Mouse (Mus musculus) kidney, embryonic 16.5 days (tissue): Measurements from ENCODE around the gene Lim2. TPM values are rescaled to one million over a fixed set of nuclear protein-coding genes. Genes with fewer than 3 reads are reported as not detected.
"Not testable (repeated sequence)": the region's sequence is repeated elsewhere in the genome, so short reads cannot be mapped to it uniquely, and the experiment has no call there.

Experiments
- ATAC-seq: fragments of 200-750 bp; cut with Nextera tagmentation; 2 replicates; pipeline ENCODE4 v1.8.0; 2017; ENCODE audit warnings: moderate TSS enrichment; ENCODE audit not compliant: low FRiP score, low TSS enrichment
- H3K27ac ChIP-seq: fragments of 300-500 bp; sonication (generic); 2 replicates; pipeline ENCODE4 v1.5.1; 2014; ENCODE audit warnings: low read length
- H3K27me3 ChIP-seq: fragments of 300-500 bp; sonication (generic); 2 replicates; pipeline ENCODE4 v1.6.1; 2014; ENCODE audit warnings: low read length, control low read depth, mixed read lengths; ENCODE audit not compliant: insufficient read depth
- H3K36me3 ChIP-seq: fragments of 300-500 bp; sonication (generic); 2 replicates; pipeline ENCODE4 v1.6.1; 2014; ENCODE audit warnings: low read length, control low read depth, mixed read lengths; ENCODE audit not compliant: insufficient read depth
- H3K4me1 ChIP-seq: fragments of 300-500 bp; sonication (generic); 2 replicates; pipeline ENCODE4 v1.6.1; 2014; ENCODE audit warnings: low read length, control low read depth, mixed read lengths; ENCODE audit not compliant: insufficient read depth
- H3K4me2 ChIP-seq: fragments of 300-500 bp; sonication (generic); replicated peaks from 2 replicates; pipeline ENCODE4 v1.6.1; 2014; ENCODE audit warnings: low read depth, low read length
- H3K4me3 ChIP-seq: fragments of 300-500 bp; sonication (generic); 2 replicates; pipeline ENCODE4 v1.5.1; 2014; ENCODE audit warnings: mild to moderate bottlenecking, low read length
- H3K9ac ChIP-seq: fragments of 300-500 bp; sonication (generic); replicated peaks from 2 replicates; pipeline ENCODE4 v1.6.1; 2014; ENCODE audit warnings: low read length
- H3K9me3 ChIP-seq: fragments of 300-500 bp; sonication (generic); 2 replicates; pipeline ENCODE4 v1.6.1; 2016; ENCODE audit warnings: low read length, control low read depth
- WGBS: fragments of 180-500 bp; shearing (Covaris S2); extraction: QIAGEN DNeasy Blood & Tissue Kit; methylation state at CpG from one replicate; pipeline ENCODE4 v1.1.7; 2014; 5-methylcytosine and 5-hydroxymethylcytosine counted together
- polyA plus RNA-seq: library from polyadenylated mRNA; unstranded; fragments of >200 nt; fragmentation: Nextera tagmentation; extraction: Ambion mirVana; gene quantifications from 2 replicates; pipeline ENCODE4 v1.2.1, GENCODE M21; 2015

Lim2 gene
- polyA plus RNA-seq: not detected in 2 replicates

- H3K9me3 ChIP-seq: no peaks in the 10 kb centered on the region
- 88% methylated on average over 8 of the region's 8 CpGs for WGBS
- no peak within 1 kb of the TSS for H3K4me2 ChIP-seq
- H3K4me3 ChIP-seq: no peak within 1 kb of the TSS
- no peak within 1 kb of the TSS for H3K9ac ChIP-seq
- no peak for ATAC-seq
- H3K36me3 ChIP-seq: no peaks in the 10 kb centered on the region
- H3K4me1 ChIP-seq: no peaks in the 10 kb centered on the region; the same call in 1 of the 2 replicates
- no peaks in the 10 kb centered on the region for H3K27me3 ChIP-seq
- H3K27ac ChIP-seq: no peak within 1 kb of the TSS
These were observed at the start of gene Lim2 for GRCm38 (mm10) chr7:43427406-43427805. Lim2 (plus strand) TSS chr7:43427670.

GRCm38 (mm10) chr7:43378226-43378625, 49.2 kb upstream of the Lim2 start:
- Histone ChIP-seq H3K4me1 (no peaks in the 10 kb centered on the region), H3K27ac (no peak overlapping the region), H3K27me3 (no peaks in the 10 kb centered on the region), H3K36me3 (no peaks in the 10 kb centered on the region), H3K4me2 (no peak overlapping the region), H3K4me3 (no peak overlapping the region), H3K9me3 (no peaks in the 10 kb centered on the region), H3K9ac (no peak overlapping the region)
- WGBS: 15% methylated on average over 5 of the region's 5 CpGs
- no peak for ATAC-seq

GRCm38 (mm10) chr7:43392349-43393121, 34.9 kb upstream of the Lim2 start:
- no peaks in the 10 kb centered on the region for H3K36me3 ChIP-seq
- no peak overlapping the region for H3K9ac ChIP-seq
- H3K27ac ChIP-seq: no peak overlapping the region
- 75% methylated on average over 8 of the region's 8 CpGs for WGBS
- no peaks in the 10 kb centered on the region for H3K9me3 ChIP-seq
- H3K4me1 ChIP-seq: no peaks in the 10 kb centered on the region
- no peak for ATAC-seq
- H3K4me2 ChIP-seq: no peak overlapping the region
- no peaks in the 10 kb centered on the region for H3K27me3 ChIP-seq
- no peak overlapping the region for H3K4me3 ChIP-seq

- Histone ChIP-seq H3K27ac (no peak overlapping the region), H3K9ac (no peak overlapping the region), H3K4me3 (no peak overlapping the region), H3K36me3 (no peaks in the 10 kb centered on the region), H3K4me1 (no peaks in the 10 kb centered on the region), H3K9me3 (0 out of 2 replicates have a peak, but pooled peaks cover 4% of the 10 kb centered on the region), H3K4me2 (no peak overlapping the region), H3K27me3 (no peaks in the 10 kb centered on the region)
- ATAC-seq: no peak
- 83% methylated on average over 2 of the region's 2 CpGs for WGBS
These were observed 28.0 kb upstream of the Lim2 start for GRCm38 (mm10) chr7:43399501-43399900.

- Histone ChIP-seq H3K9ac (no peak overlapping the region), H3K27me3 (no peaks in the 10 kb centered on the region), H3K36me3 (no peaks in the 10 kb centered on the region), H3K4me2 (no peak overlapping the region), H3K4me3 (no peak overlapping the region), H3K4me1 (no peaks in the 10 kb centered on the region), H3K9me3 (0 out of 2 replicates have a peak, but pooled peaks cover 4% of the 10 kb centered on the region), H3K27ac (no peak overlapping the region)
- no peak for ATAC-seq
- WGBS: 10% methylated on average over 2 of the region's 2 CpGs
These were observed 24.8 kb upstream of the Lim2 start for GRCm38 (mm10) chr7:43402718-43403117.

GRCm38 (mm10) chr7:43407573-43407972, 19.9 kb upstream of the Lim2 start:
- H3K9ac ChIP-seq: no peak overlapping the region
- H3K27me3 ChIP-seq: no peaks in the 10 kb centered on the region
- WGBS: 76% methylated on average over 3 of the region's 3 CpGs
- H3K27ac ChIP-seq: no peak overlapping the region
- no peak overlapping the region for H3K4me3 ChIP-seq
- H3K4me2 ChIP-seq: no peak overlapping the region
- no peaks in the 10 kb centered on the region for H3K4me1 ChIP-seq
- H3K9me3 ChIP-seq: no peaks in the 10 kb centered on the region
- no peak for ATAC-seq
- no peaks in the 10 kb centered on the region for H3K36me3 ChIP-seq

- no peaks in the 10 kb centered on the region for H3K27me3 ChIP-seq
- ATAC-seq: peak; percentile 62
- no peaks in the 10 kb centered on the region for H3K36me3 ChIP-seq
- no peak within 1 kb of the TSS for H3K4me3 ChIP-seq
- no peak within 1 kb of the TSS for H3K4me2 ChIP-seq
- 42% methylated on average over 4 of the region's 4 CpGs for WGBS
- H3K4me1 ChIP-seq: no peaks in the 10 kb centered on the region
- no peaks in the 10 kb centered on the region for H3K9me3 ChIP-seq
- H3K9ac ChIP-seq: no peak within 1 kb of the TSS
- H3K27ac ChIP-seq: no peak within 1 kb of the TSS
These were observed 19.3 kb upstream of the Lim2 start, which contains the start of gene Siglecg for GRCm38 (mm10) chr7:43408131-43408553. Siglecg (plus strand) TSS chr7:43408204.

- no peak overlapping the region for H3K9ac ChIP-seq
- H3K27ac ChIP-seq: no peak overlapping the region
- no peaks in the 10 kb centered on the region for H3K4me1 ChIP-seq
- ATAC-seq: no peak
- no peaks in the 10 kb centered on the region for H3K9me3 ChIP-seq
- no peak overlapping the region for H3K4me3 ChIP-seq
- WGBS: 80% methylated on average over 3 of the region's 3 CpGs
- no peaks in the 10 kb centered on the region for H3K36me3 ChIP-seq
- H3K27me3 ChIP-seq: no peaks in the 10 kb centered on the region
- no peak overlapping the region for H3K4me2 ChIP-seq
These were observed 18.4 kb upstream of the Lim2 start for GRCm38 (mm10) chr7:43409084-43409483.

- H3K36me3 ChIP-seq, H3K9ac ChIP-seq, H3K9me3 ChIP-seq, H3K4me3 ChIP-seq, H3K27ac ChIP-seq, H3K4me1 ChIP-seq, H3K27me3 ChIP-seq, H3K4me2 ChIP-seq: not testable (repeated sequence)
- WGBS: 24% methylated on average over 3 of the region's 4 CpGs
- ATAC-seq: peak; percentile 60; the same call in 1 of the 2 replicates
These were observed 15.7 kb upstream of the Lim2 start for GRCm38 (mm10) chr7:43411724-43412123.

GRCm38 (mm10) chr7:43417298-43417697, 10.2 kb upstream of the Lim2 start:
- H3K36me3 ChIP-seq: no peaks in the 10 kb centered on the region
- H3K27me3 ChIP-seq: no peaks in the 10 kb centered on the region
- H3K9ac ChIP-seq: no peak overlapping the region
- no peaks in the 10 kb centered on the region for H3K4me1 ChIP-seq
- WGBS: 86% methylated on average over 10 of the region's 10 CpGs
- no peak overlapping the region for H3K4me3 ChIP-seq
- H3K27ac ChIP-seq: no peak overlapping the region
- peaks cover 5% of the 10 kb centered on the region; the same call in 1 of the 2 replicates for H3K9me3 ChIP-seq
- no peak overlapping the region for H3K4me2 ChIP-seq
- ATAC-seq: no peak
